Mouse (Mus musculus): Measurements from ENCODE around the gene Pawr. TPM values are rescaled to one million over a fixed set of nuclear protein-coding genes. Genes with fewer than 3 reads are reported as not detected.

Gene Pawr
- 7.1 TPM in 2 replicates for polyA plus RNA-seq (2014; fragmentation: Nextera tagmentation; extraction: Ambion mirVana)

DNA sequence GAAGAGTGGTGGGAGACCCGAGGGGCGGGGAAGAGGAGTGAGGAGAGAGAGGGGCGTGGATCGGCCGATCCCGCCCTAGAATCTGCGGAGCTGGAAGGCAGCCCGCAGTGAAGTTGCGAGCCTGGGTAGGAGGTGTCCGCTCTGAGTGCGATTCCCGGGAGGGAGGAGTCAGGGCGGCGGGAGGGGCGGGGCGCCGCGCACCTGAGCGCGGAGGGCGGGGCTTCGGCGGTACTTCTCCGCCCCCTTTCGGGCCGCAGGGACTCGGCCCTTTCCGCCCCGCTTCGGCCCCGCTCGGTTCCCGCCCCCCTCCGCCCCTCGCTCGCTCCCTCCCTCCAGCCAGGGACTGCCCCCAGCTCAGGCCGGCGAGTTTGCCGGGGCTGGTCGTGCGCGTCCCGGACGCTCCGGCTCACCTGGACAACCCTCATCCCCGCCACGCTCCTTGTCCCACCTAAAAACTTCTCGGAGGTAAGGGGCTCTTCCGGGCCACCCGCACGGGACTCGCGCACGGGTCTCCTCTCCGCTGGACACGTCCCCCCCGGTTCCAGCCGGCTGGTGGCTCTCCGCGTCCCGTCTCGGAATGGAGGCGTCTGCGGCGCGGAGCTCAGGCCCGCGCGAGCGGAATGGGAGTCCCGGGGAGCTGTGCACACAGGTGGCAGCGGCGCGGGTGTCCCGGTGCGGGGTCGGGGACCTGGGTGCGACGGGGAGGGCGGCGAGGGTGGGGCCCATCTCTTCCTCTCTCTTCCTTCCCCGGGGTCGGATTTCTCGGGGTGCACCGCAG, at the start of gene Pawr:
Gene Pawr (plus strand): TSS at position 338 of the 778 bp plus-strand sequence.
- ATAC-seq (ENCODE audit: low read depth) = peak; percentile 92

DNA sequence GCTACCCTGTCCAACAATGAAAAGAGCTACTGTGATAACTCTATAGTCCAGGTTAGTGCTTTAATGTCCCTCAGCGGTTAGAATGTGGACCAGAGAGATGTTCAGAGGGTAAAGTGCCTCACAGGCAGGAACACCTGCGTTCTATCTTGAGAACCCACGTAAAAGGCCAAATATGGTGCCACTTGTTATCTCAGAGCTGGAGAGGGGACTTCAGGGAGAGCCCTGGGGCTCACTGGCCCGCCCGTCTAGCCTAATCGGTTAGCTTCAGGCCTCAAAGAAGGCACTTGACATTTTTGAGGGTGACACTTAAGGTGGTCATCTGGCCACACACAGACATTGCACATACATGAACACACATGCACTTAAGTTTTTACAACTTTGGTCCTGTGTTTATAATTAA, 49.6 kb upstream of the Pawr start:
- H3K27me3 ChIP-seq (replicated peaks; ENCODE audit: control insufficient read depth, insufficient read depth, low read length) = no peaks in the 10 kb centered on the region
- H3K36me3 ChIP-seq (ENCODE audit: control insufficient read depth, insufficient read depth, low read length) = peaks cover 31% of the 10 kb centered on the region
- no peaks in the 10 kb centered on the region for H3K9me3 ChIP-seq (ENCODE audit: control insufficient read depth, low read length)
- H3K9ac ChIP-seq (ENCODE audit: low read depth, low read length) = no peak overlapping the region
- WGBS = 95% methylated on average over 6 of the region's 6 CpGs
- no peaks in the 10 kb centered on the region for H3K4me1 ChIP-seq (ENCODE audit: control insufficient read depth, insufficient read depth, low read length)
- ATAC-seq (ENCODE audit: low read depth) (no peak), DNase-seq (ENCODE audit: low spot score) (no peak)
- H3K4me3 ChIP-seq (ENCODE audit: low read depth, low read length) = no peak overlapping the region
- no peak overlapping the region for H3K4me2 ChIP-seq (ENCODE audit: low read depth, low read length)
- no peak overlapping the region for H3K27ac ChIP-seq (replicated peaks; ENCODE audit: low read depth, low read length)

More for the DNA sequence above, at the start of gene Pawr:
- Histone ChIP-seq H3K36me3 (ENCODE audit: control insufficient read depth, insufficient read depth, low read length) (no peaks in the 10 kb centered on the region), H3K9ac (ENCODE audit: low read depth, low read length) (peak within 1 kb of the TSS; percentile 78), H3K27ac (replicated peaks; ENCODE audit: low read depth, low read length) (peak within 1 kb of the TSS; percentile 61), H3K9me3 (ENCODE audit: control insufficient read depth, low read length) (no peaks in the 10 kb centered on the region), H3K4me2 (ENCODE audit: low read depth, low read length) (peak within 1 kb of the TSS; percentile 90), H3K4me1 (ENCODE audit: control insufficient read depth, insufficient read depth, low read length) (peaks cover 4% of the 10 kb centered on the region; the same call in 1 of the 2 replicates), H3K27me3 (replicated peaks; ENCODE audit: control insufficient read depth, insufficient read depth, low read length) (peaks cover 21% of the 10 kb centered on the region), H3K4me3 (ENCODE audit: low read depth, low read length) (peak within 1 kb of the TSS; percentile 84)
- 0% methylated on average over 8 of the region's 85 CpGs for WGBS
- DNase-seq (ENCODE audit: low spot score) = peak; percentile 90

DNA sequence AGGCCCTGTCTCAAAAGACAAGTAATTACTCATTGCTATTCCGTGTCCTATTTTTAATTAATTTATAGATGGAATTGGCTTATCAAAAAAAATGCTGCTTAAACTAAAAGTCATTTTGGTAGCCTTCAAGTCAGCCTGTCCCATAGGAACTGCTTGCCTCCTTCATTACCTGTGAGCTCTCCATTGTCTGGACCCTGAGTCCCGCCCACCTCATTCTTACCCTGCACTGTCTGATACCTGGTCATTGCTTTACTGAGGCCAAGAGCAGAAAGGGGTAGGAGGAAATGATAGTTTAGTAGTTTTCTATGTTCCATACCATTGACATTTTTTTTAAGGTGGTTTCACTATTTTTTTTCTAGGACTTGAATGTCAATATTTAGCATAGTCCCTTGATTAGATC, 48.5 kb upstream of the Pawr start:
- WGBS = 94% methylated on average over 2 of the region's 2 CpGs
- ATAC-seq (ENCODE audit: low read depth) (no peak), DNase-seq (ENCODE audit: low spot score) (no peak)
- Histone ChIP-seq H3K9me3 (ENCODE audit: control insufficient read depth, low read length) (no peaks in the 10 kb centered on the region), H3K9ac (ENCODE audit: low read depth, low read length) (no peak overlapping the region), H3K27me3 (replicated peaks; ENCODE audit: control insufficient read depth, insufficient read depth, low read length) (no peaks in the 10 kb centered on the region), H3K27ac (replicated peaks; ENCODE audit: low read depth, low read length) (no peak overlapping the region), H3K4me2 (ENCODE audit: low read depth, low read length) (no peak overlapping the region), H3K36me3 (ENCODE audit: control insufficient read depth, insufficient read depth, low read length) (peaks cover 23% of the 10 kb centered on the region), H3K4me3 (ENCODE audit: low read depth, low read length) (no peak overlapping the region), H3K4me1 (ENCODE audit: control insufficient read depth, insufficient read depth, low read length) (no peaks in the 10 kb centered on the region)

- Histone ChIP-seq H3K36me3 (ENCODE audit: control insufficient read depth, insufficient read depth, low read length) (peaks cover 21% of the 10 kb centered on the region), H3K4me1 (ENCODE audit: control insufficient read depth, insufficient read depth, low read length) (no peaks in the 10 kb centered on the region), H3K9ac (ENCODE audit: low read depth, low read length) (no peak overlapping the region), H3K4me2 (ENCODE audit: low read depth, low read length) (no peak overlapping the region), H3K27me3 (replicated peaks; ENCODE audit: control insufficient read depth, insufficient read depth, low read length) (no peaks in the 10 kb centered on the region), H3K9me3 (ENCODE audit: control insufficient read depth, low read length) (no peaks in the 10 kb centered on the region), H3K27ac (replicated peaks; ENCODE audit: low read depth, low read length) (no peak overlapping the region), H3K4me3 (ENCODE audit: low read depth, low read length) (no peak overlapping the region)
- DNase-seq (ENCODE audit: low spot score) (no peak), ATAC-seq (ENCODE audit: low read depth) (no peak)
- 92% methylated on average over 4 of the region's 4 CpGs for WGBS
These were observed 48.1 kb upstream of the Pawr start for GRCm38 (mm10) chr10:108283837-108284236.

DNA sequence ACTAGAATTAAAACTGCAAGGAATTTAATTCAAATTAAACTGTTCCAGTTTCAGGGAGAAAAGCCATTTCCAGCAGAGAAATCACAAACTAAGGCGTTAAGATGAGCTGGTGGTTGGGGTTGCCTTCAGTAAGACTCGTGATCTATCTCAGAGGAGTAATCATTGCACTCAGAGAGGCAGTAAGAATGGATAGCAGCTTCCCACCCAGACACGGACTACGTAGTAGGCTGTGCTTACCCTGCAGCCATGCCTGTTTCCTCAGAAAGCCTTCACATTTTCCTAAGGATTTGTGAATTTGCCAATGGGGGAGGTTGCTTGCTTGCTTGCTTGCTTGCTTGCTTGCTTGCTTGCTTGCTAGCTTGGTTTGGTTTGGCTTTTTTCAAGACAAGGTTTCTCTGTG, 47.5 kb upstream of the Pawr start:
- ATAC-seq (ENCODE audit: low read depth) = no peak

GRCm38 (mm10) chr10:108284977-108285376, 46.9 kb upstream of the Pawr start:
- no peak overlapping the region for H3K4me2 ChIP-seq (ENCODE audit: low read depth, low read length)
- no peaks in the 10 kb centered on the region for H3K4me1 ChIP-seq (ENCODE audit: control insufficient read depth, insufficient read depth, low read length)
- WGBS = 88% methylated on average over 5 of the region's 5 CpGs

More for the DNA sequence above, 47.5 kb upstream of the Pawr start:
- no peak overlapping the region for H3K9ac ChIP-seq (ENCODE audit: low read depth, low read length)
- no peak for DNase-seq (ENCODE audit: low spot score)
- peaks cover 19% of the 10 kb centered on the region for H3K36me3 ChIP-seq (ENCODE audit: control insufficient read depth, insufficient read depth, low read length)
- H3K4me2 ChIP-seq (ENCODE audit: low read depth, low read length) = no peak overlapping the region
- no peak overlapping the region for H3K27ac ChIP-seq (replicated peaks; ENCODE audit: low read depth, low read length)
- no peak overlapping the region for H3K4me3 ChIP-seq (ENCODE audit: low read depth, low read length)
- no peaks in the 10 kb centered on the region for H3K27me3 ChIP-seq (replicated peaks; ENCODE audit: control insufficient read depth, insufficient read depth, low read length)
- WGBS = 86% methylated on average over 4 of the region's 4 CpGs
- H3K9me3 ChIP-seq (ENCODE audit: control insufficient read depth, low read length) = no peaks in the 10 kb centered on the region
- H3K4me1 ChIP-seq (ENCODE audit: control insufficient read depth, insufficient read depth, low read length) = no peaks in the 10 kb centered on the region

GRCm38 (mm10) chr10:108286658-108287437, 45.1 kb upstream of the Pawr start:
- ATAC-seq (ENCODE audit: low read depth) = no peak
- H3K36me3 ChIP-seq (ENCODE audit: control insufficient read depth, insufficient read depth, low read length) = 0 out of 2 replicates have a peak, but pooled peaks cover 7% of the 10 kb centered on the region
- H3K9me3 ChIP-seq (ENCODE audit: control insufficient read depth, low read length) = no peaks in the 10 kb centered on the region
- no peaks in the 10 kb centered on the region for H3K27me3 ChIP-seq (replicated peaks; ENCODE audit: control insufficient read depth, insufficient read depth, low read length)
- no peak for DNase-seq (ENCODE audit: low spot score)
- H3K4me1 ChIP-seq (ENCODE audit: control insufficient read depth, insufficient read depth, low read length) = no peaks in the 10 kb centered on the region
- no peak overlapping the region for H3K4me3 ChIP-seq (ENCODE audit: low read depth, low read length)
- no peak overlapping the region for H3K9ac ChIP-seq (ENCODE audit: low read depth, low read length)
- no peak overlapping the region for H3K4me2 ChIP-seq (ENCODE audit: low read depth, low read length)
- no peak overlapping the region for H3K27ac ChIP-seq (replicated peaks; ENCODE audit: low read depth, low read length)
- 76% methylated on average over 11 of the region's 11 CpGs for WGBS

More at GRCm38 (mm10) chr10:108284977-108285376, 46.9 kb upstream of the Pawr start:
- Histone ChIP-seq H3K4me3 (ENCODE audit: low read depth, low read length) (no peak overlapping the region), H3K36me3 (ENCODE audit: control insufficient read depth, insufficient read depth, low read length) (peaks cover 16% of the 10 kb centered on the region), H3K9me3 (ENCODE audit: control insufficient read depth, low read length) (no peaks in the 10 kb centered on the region), H3K9ac (ENCODE audit: low read depth, low read length) (no peak overlapping the region), H3K27me3 (replicated peaks; ENCODE audit: control insufficient read depth, insufficient read depth, low read length) (no peaks in the 10 kb centered on the region), H3K27ac (replicated peaks; ENCODE audit: low read depth, low read length) (no peak overlapping the region)
- DNase-seq (ENCODE audit: low spot score) (no peak), ATAC-seq (ENCODE audit: low read depth) (no peak)

DNA sequence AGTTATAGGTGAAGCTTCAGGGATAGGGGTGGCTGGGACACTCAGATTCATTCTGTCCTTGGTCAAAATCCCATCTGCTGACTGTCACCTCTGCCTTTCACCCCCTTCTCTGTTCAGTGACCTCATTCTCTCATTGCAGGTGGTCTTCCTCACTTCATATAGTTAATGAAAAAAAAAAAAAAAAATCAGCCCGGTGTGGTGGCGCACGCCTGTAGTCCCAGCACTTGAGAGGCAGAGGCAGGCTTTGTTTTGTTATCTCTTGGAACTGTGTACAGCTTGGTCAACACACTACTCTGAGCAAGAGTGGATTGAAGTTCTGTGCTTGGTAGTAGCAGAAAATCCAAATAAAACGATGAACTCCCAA, 44.5 kb upstream of the Pawr start:
- H3K9ac ChIP-seq (ENCODE audit: low read depth, low read length) = no peak overlapping the region
- H3K4me3 ChIP-seq (ENCODE audit: low read depth, low read length) = no peak overlapping the region
- H3K27me3 ChIP-seq (replicated peaks; ENCODE audit: control insufficient read depth, insufficient read depth, low read length) = no peaks in the 10 kb centered on the region
- no peaks in the 10 kb centered on the region for H3K9me3 ChIP-seq (ENCODE audit: control insufficient read depth, low read length)
- no peak overlapping the region for H3K27ac ChIP-seq (replicated peaks; ENCODE audit: low read depth, low read length)
- H3K4me1 ChIP-seq (ENCODE audit: control insufficient read depth, insufficient read depth, low read length) = no peaks in the 10 kb centered on the region
- H3K36me3 ChIP-seq (ENCODE audit: control insufficient read depth, insufficient read depth, low read length) = 0 out of 2 replicates have a peak, but pooled peaks cover 4% of the 10 kb centered on the region
- ATAC-seq (ENCODE audit: low read depth) (no peak), DNase-seq (ENCODE audit: low spot score) (no peak)
- no peak overlapping the region for H3K4me2 ChIP-seq (ENCODE audit: low read depth, low read length)
- 84% methylated on average over 4 of the region's 4 CpGs for WGBS

Measured in embryonic facial prominence, embryonic 14.5 days (tissue).